Mouse (Mus musculus): ENCODE data around the gene Asxl1. TPM values are rescaled to one million over a fixed set of nuclear protein-coding genes. Genes with fewer than 3 reads are reported as not detected.

Gene Asxl1
- polyA plus RNA-seq, 1 experiment from 2014 or later = 15.4 TPM

DNA sequence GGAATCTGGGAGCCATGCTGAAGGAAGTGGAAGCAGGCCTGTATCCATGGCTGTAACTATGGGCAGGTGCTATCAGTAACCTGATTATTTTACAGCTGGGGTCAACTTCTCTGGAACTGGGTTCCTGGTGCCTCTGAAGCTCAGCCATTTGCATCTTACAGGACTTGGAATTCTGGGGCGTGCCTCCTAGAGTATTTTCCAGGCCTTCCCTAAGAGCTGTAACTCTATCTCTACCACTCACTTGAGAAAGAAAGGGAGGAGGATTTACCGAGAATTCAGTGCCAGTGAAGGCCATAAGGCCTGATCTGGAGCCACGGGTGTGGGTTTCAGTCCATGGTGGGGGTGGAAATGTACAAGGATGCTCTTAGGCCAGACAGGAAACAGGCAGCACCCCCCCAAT is 95.6 kb downstream of the Asxl1 start:
- peak overlapping the region; percentile 9; the same call in 1 of the 2 replicates for H3K9ac ChIP-seq (replicated peaks; ENCODE audit: low read depth, low read length)
- H3K27me3 ChIP-seq (ENCODE audit: control insufficient read depth, insufficient read depth, low read length) = no peaks in the 10 kb centered on the region
- no peak overlapping the region for H3K27ac ChIP-seq (ENCODE audit: low read depth, low read length)
- H3K4me1 ChIP-seq (ENCODE audit: control insufficient read depth, insufficient read depth, low read length) = peaks cover 51% of the 10 kb centered on the region
- no peaks in the 10 kb centered on the region for H3K9me3 ChIP-seq (ENCODE audit: control insufficient read depth, low read length)
- WGBS = 23% methylated on average over 3 of the region's 3 CpGs
- peak overlapping the region; percentile 79; the same call in 1 of the 2 replicates for H3K4me2 ChIP-seq (ENCODE audit: low read depth, low read length)
- no peak for ATAC-seq (ENCODE audit: low read depth)
- H3K4me3 ChIP-seq (ENCODE audit: low read depth, low read length) = no peak overlapping the region
- no peaks in the 10 kb centered on the region for H3K36me3 ChIP-seq (ENCODE audit: control insufficient read depth, insufficient read depth, low read length)

DNA sequence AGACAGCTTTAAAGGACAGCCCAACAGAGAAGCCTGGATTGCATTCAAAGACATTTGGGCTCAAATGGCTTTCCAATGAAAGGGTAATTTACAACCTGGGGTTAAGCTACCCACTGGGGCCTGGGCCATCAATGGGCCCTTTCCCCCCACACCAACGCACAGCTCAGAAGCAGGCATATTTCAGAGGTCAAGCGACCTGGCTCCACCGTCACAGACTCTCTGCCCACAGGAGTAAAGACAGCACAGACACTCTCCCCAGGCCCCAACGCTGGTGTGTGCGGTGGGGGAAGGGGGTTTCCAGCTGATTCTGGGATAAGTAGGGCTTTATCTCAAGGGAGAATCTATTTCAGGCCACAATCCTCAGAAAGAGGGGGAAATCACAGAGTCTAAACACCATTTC is 97.1 kb downstream of the Asxl1 start:
- 0% methylated on average over 5 of the region's 5 CpGs for WGBS
- H3K4me1 ChIP-seq (ENCODE audit: control insufficient read depth, insufficient read depth, low read length) = peaks cover 39% of the 10 kb centered on the region
- H3K4me3 ChIP-seq (ENCODE audit: low read depth, low read length) = peak overlapping the region; percentile 96

DNA sequence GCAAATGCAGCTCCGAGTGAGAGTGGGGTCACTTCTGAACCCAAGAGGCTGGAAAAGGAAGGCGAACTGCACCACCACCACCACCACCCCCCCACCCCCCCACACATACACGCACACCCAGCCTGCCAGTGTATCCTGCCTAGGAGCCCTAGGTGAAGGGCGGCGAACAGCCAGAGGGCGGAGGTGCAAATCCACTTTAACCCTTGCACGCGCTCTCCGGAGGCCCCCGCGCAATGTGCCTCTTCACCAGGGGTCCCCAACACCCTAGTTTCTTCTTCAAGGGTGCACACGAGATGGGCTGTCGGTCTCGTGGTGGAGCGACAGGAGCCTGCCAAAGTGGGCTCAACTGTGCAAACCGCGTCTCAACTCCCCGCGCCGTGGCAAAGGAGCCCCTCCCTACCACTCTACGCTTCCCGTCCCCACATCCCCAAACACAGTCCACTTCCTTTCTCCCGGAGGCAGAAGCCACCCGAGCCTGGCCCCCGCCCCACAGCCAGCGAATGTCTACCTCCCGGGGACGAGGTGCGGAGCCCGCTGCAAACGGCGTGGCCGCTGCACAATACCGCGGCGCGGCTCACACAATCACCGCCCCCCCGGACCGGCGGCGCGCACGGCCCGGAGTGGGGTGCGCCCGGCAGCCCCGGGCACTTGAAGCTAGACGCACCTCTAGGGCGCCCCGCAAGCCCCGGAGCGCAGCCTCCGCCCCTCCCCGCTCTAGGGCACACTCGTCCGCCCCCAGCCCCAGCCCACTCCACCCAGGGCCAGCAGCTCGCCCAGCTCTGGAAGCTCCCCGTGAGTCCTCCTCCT is 98.0 kb downstream of the Asxl1 start:
- Histone ChIP-seq H3K4me1 (ENCODE audit: control insufficient read depth, insufficient read depth, low read length) (peaks cover 32% of the 10 kb centered on the region), H3K36me3 (ENCODE audit: control insufficient read depth, insufficient read depth, low read length) (no peaks in the 10 kb centered on the region), H3K27ac (ENCODE audit: low read depth, low read length) (peak overlapping the region; percentile 98), H3K9me3 (ENCODE audit: control insufficient read depth, low read length) (no peaks in the 10 kb centered on the region), H3K27me3 (ENCODE audit: control insufficient read depth, insufficient read depth, low read length) (no peaks in the 10 kb centered on the region), H3K4me3 (ENCODE audit: low read depth, low read length) (peak overlapping the region; percentile 96), H3K9ac (replicated peaks; ENCODE audit: low read depth, low read length) (peak overlapping the region; percentile 93), H3K4me2 (ENCODE audit: low read depth, low read length) (peak overlapping the region; percentile 79)
- ATAC-seq (ENCODE audit: low read depth) = peak; percentile 60
- under 1% methylated on average over 37 of the region's 59 CpGs for WGBS

More for the DNA sequence above, 97.1 kb downstream of the Asxl1 start:
- Histone ChIP-seq H3K36me3 (ENCODE audit: control insufficient read depth, insufficient read depth, low read length) (no peaks in the 10 kb centered on the region), H3K27ac (ENCODE audit: low read depth, low read length) (peak overlapping the region; percentile 98), H3K9ac (replicated peaks; ENCODE audit: low read depth, low read length) (peak overlapping the region; percentile 93), H3K4me2 (ENCODE audit: low read depth, low read length) (peak overlapping the region; percentile 79), H3K9me3 (ENCODE audit: control insufficient read depth, low read length) (no peaks in the 10 kb centered on the region), H3K27me3 (ENCODE audit: control insufficient read depth, insufficient read depth, low read length) (no peaks in the 10 kb centered on the region)
- ATAC-seq (ENCODE audit: low read depth) = no peak

DNA sequence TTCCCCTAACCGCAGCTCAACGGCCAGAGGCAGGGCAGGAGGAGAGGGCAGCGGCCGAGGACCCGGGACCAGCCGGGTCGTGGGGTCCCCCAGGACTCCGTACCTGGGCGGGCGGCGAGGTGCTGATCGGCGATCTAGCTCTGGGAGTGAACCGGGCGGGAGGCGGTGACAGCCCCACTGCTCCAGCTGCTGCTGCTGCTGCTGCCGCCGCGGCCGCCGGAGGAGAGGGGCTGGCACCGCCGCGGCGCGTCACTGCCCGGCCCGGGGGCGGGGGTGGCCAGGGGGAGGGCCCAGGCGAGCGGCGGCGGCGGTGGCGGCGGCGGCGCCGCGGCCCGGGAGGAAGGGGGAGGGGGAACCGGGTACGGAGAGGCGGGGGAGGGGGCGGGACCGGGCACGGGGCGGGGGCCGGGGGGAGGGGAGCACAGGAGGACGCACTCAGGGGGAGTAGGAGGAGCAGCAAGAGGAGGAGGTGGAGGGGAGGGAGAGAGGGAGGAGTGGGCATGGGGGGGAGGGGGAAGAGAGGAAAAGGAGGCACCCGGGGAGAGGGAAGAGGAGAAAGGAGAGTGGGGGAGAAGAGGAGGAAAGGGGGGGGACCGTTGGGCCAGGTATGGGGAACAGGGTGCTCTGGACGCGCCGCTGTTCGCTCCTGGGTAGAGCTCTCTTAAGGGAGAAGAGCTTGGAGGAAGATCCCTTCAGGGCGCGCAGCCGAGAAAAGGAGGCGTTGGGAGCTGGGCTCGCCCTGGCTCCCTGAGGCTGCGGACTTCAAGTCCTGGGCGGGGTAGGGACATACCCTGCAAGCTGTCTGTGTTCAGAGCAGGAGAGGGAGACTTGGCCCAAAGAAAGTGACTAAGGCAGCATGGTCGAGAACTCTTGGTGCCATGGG is 98.9 kb downstream of the Asxl1 start:
- WGBS = 3% methylated on average over 24 of the region's 64 CpGs
- Histone ChIP-seq H3K4me3 (ENCODE audit: low read depth, low read length) (peak overlapping the region; percentile 96), H3K9me3 (ENCODE audit: control insufficient read depth, low read length) (no peaks in the 10 kb centered on the region), H3K4me1 (ENCODE audit: control insufficient read depth, insufficient read depth, low read length) (peaks cover 32% of the 10 kb centered on the region), H3K36me3 (ENCODE audit: control insufficient read depth, insufficient read depth, low read length) (no peaks in the 10 kb centered on the region), H3K9ac (replicated peaks; ENCODE audit: low read depth, low read length) (peak overlapping the region; percentile 93), H3K27ac (ENCODE audit: low read depth, low read length) (peak overlapping the region; percentile 98), H3K27me3 (ENCODE audit: control insufficient read depth, insufficient read depth, low read length) (no peaks in the 10 kb centered on the region), H3K4me2 (ENCODE audit: low read depth, low read length) (peak overlapping the region; percentile 79)
- peak; percentile 74 for ATAC-seq (ENCODE audit: low read depth)

DNA sequence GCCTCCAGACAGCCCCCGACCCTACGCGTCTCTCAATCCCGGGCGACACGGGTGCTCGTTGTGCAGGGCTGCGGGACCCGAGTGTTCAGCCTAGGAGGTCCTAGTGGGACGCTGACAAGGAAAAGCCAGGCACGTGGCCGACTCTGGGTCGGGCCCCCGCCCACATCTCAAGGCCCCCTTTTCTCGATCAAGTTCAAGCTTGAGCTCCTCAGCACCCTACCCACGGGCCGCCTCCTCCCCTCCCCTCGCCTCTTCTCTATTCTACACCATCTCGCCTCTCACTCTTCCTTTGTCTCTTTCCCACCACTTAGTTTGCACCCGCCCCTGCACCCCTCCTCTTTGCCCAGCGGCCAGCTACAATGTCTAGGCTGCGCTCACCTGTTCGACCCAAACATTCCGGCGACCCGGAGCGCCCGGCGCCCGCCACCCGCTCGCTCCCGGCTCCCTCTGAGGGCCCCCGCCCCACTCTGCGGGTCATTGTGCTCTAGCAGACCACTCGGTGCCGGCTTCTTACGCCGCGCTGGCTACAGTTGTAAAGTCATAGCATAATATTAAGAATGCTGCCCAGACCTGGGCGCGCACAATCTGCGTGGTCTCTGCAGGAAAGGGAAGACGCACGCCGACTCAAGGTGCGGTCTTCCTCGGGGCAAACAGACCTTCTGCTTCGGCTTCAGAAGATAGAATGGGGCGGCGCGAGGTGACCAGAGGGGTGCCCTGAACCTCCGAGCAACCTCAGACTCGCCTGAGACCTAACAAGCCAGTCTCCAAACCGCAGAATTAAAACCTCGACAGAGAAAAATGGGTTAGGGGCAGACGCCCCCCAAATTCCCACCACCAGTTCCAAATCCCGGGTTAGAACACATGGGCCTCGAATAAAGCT is 99.7 kb downstream of the Asxl1 start:
- Histone ChIP-seq H3K36me3 (ENCODE audit: control insufficient read depth, insufficient read depth, low read length) (no peaks in the 10 kb centered on the region), H3K4me3 (ENCODE audit: low read depth, low read length) (peak overlapping the region; percentile 96), H3K9ac (replicated peaks; ENCODE audit: low read depth, low read length) (peak overlapping the region; percentile 93), H3K9me3 (ENCODE audit: control insufficient read depth, low read length) (no peaks in the 10 kb centered on the region), H3K4me1 (ENCODE audit: control insufficient read depth, insufficient read depth, low read length) (peaks cover 30% of the 10 kb centered on the region), H3K27me3 (ENCODE audit: control insufficient read depth, insufficient read depth, low read length) (no peaks in the 10 kb centered on the region), H3K27ac (ENCODE audit: low read depth, low read length) (peak overlapping the region; percentile 98), H3K4me2 (ENCODE audit: low read depth, low read length) (peak overlapping the region; percentile 79)
- ATAC-seq (ENCODE audit: low read depth) = peak; percentile 58
- WGBS = under 1% methylated on average over 56 of the region's 59 CpGs

DNA sequence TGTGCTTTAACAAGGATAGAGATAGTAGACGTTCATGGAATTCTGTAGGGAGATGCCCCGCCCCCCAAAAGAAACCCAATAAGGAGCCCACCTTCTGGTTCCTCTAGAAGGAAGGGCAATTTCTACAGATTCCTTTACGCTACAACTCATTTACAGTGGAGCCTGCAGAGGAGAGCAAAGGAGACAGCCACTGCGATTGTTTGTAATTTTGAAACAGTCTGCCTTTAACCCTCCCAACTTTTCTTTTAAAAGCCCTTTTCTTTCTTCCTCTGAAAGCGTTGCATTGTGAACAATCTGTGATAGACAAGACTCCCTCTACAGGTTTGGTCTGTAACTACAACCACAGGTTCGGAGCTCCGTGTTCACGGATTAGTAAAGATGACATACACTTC is 100.4 kb downstream of the Asxl1 start:
- no peak for ATAC-seq (ENCODE audit: low read depth)
- H3K27me3 ChIP-seq (ENCODE audit: control insufficient read depth, insufficient read depth, low read length) = no peaks in the 10 kb centered on the region
- no peaks in the 10 kb centered on the region for H3K9me3 ChIP-seq (ENCODE audit: control insufficient read depth, low read length)
- WGBS = 0% methylated on average over 8 of the region's 8 CpGs
- peak overlapping the region; percentile 98 for H3K27ac ChIP-seq (ENCODE audit: low read depth, low read length)
- peak overlapping the region; percentile 93 for H3K9ac ChIP-seq (replicated peaks; ENCODE audit: low read depth, low read length)
- peaks cover 23% of the 10 kb centered on the region for H3K4me1 ChIP-seq (ENCODE audit: control insufficient read depth, insufficient read depth, low read length)
- peak overlapping the region; percentile 96 for H3K4me3 ChIP-seq (ENCODE audit: low read depth, low read length)
- H3K4me2 ChIP-seq (ENCODE audit: low read depth, low read length) = peak overlapping the region; percentile 79
- no peaks in the 10 kb centered on the region for H3K36me3 ChIP-seq (ENCODE audit: control insufficient read depth, insufficient read depth, low read length)

DNA sequence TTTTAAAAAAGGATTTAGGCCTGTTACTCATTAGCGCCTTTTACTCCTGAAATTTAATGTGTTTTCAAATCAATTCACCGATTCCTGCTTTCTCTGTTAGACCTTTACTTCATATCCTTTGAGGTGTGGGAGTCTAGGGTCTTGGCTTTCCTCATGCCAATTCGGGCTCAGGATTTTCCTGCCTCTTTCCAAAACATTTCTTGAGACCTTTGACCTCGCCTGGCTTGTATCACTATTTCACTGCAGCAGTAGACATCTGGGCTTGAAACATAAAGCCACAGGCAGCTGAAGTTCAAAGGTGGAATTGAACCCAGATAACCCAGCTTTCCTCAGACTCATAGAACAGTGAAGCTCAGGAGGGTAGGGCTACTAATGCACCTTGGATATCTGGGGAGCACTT is 100.8 kb downstream of the Asxl1 start:
- H3K9me3 ChIP-seq (ENCODE audit: control insufficient read depth, low read length) = no peaks in the 10 kb centered on the region
- H3K4me3 ChIP-seq (ENCODE audit: low read depth, low read length) = no peak overlapping the region
- H3K27me3 ChIP-seq (ENCODE audit: control insufficient read depth, insufficient read depth, low read length) = no peaks in the 10 kb centered on the region
- 26% methylated on average over 4 of the region's 4 CpGs for WGBS
- H3K36me3 ChIP-seq (ENCODE audit: control insufficient read depth, insufficient read depth, low read length) = no peaks in the 10 kb centered on the region
- no peak overlapping the region for H3K9ac ChIP-seq (replicated peaks; ENCODE audit: low read depth, low read length)
- H3K4me2 ChIP-seq (ENCODE audit: low read depth, low read length) = no peak overlapping the region
- peaks cover 19% of the 10 kb centered on the region for H3K4me1 ChIP-seq (ENCODE audit: control insufficient read depth, insufficient read depth, low read length)
- no peak for ATAC-seq (ENCODE audit: low read depth)
- peak overlapping the region; percentile 98; the same call in 1 of the 2 replicates for H3K27ac ChIP-seq (ENCODE audit: low read depth, low read length)

DNA sequence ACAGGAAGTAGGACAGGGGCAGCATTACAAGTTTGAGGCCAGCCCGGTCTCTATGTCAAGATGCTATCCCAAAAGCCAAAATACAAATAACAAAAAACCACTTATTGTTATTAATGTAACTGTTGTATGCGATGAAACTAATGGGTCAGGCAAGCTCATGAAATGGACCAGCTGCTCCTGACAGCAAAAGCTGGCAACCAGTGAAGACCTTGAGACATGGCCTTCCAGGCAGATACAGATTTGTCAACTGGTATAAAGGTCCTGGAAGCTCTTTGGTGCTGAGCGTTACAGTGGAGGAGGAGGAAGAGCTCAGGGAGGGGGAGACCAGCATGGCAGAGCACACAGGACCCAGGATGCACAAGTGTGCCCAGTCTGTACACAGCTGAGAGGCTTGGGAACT is 102.1 kb downstream of the Asxl1 start:
- no peak overlapping the region for H3K4me3 ChIP-seq (ENCODE audit: low read depth, low read length)
- no peak overlapping the region for H3K4me2 ChIP-seq (ENCODE audit: low read depth, low read length)
- 86% methylated on average over 3 of the region's 3 CpGs for WGBS
- no peak for ATAC-seq (ENCODE audit: low read depth)
- no peaks in the 10 kb centered on the region for H3K36me3 ChIP-seq (ENCODE audit: control insufficient read depth, insufficient read depth, low read length)
- peaks cover 6% of the 10 kb centered on the region for H3K4me1 ChIP-seq (ENCODE audit: control insufficient read depth, insufficient read depth, low read length)
- H3K9me3 ChIP-seq (ENCODE audit: control insufficient read depth, low read length) = no peaks in the 10 kb centered on the region
- no peak overlapping the region for H3K9ac ChIP-seq (replicated peaks; ENCODE audit: low read depth, low read length)
- no peak overlapping the region for H3K27ac ChIP-seq (ENCODE audit: low read depth, low read length)
- no peaks in the 10 kb centered on the region for H3K27me3 ChIP-seq (ENCODE audit: control insufficient read depth, insufficient read depth, low read length)
